Mouse (Mus musculus) limb, embryonic 11.5 days (tissue): ENCODE results near the gene Isg15. TPM values are rescaled to one million over a fixed set of nuclear protein-coding genes. Genes with fewer than 3 reads are reported as not detected.

ENCODE experiments used
- ATAC-seq: fragments of 200-750 bp; cut with Nextera tagmentation; 2 replicates; pipeline ENCODE4 v1.8.0; 2017; ENCODE audit warnings: low read depth; ENCODE audit not compliant: insufficient number of reproducible peaks, low FRiP score, low TSS enrichment
- DNase-seq: peaks from one replicate; pipeline ENCODE4 v3.0.0-alpha.2; 2015; ENCODE audit warnings: low spot score
- H3K27ac ChIP-seq: fragments of 300-500 bp; sonication (generic); replicated peaks from 2 replicates; pipeline ENCODE4 v1.5.1; 2014; ENCODE audit warnings: low read depth, mild to moderate bottlenecking, low read length
- H3K27me3 ChIP-seq: fragments of 300-500 bp; sonication (generic); 2 replicates; pipeline ENCODE4 v1.6.1; 2014; ENCODE audit warnings: mild to moderate bottlenecking, low read length, mixed read lengths; ENCODE audit not compliant: control insufficient read depth, insufficient read depth
- H3K36me3 ChIP-seq: fragments of 300-500 bp; sonication (generic); 2 replicates; pipeline ENCODE4 v1.6.1; 2014; ENCODE audit warnings: mild to moderate bottlenecking, low read length, moderate library complexity, mixed read lengths; ENCODE audit not compliant: control insufficient read depth, insufficient read depth
- H3K4me1 ChIP-seq: fragments of 300-500 bp; sonication (generic); 2 replicates; pipeline ENCODE4 v1.6.1; 2014; ENCODE audit warnings: low read length, mixed read lengths; ENCODE audit not compliant: control insufficient read depth, insufficient read depth
- H3K4me2 ChIP-seq: fragments of 300-500 bp; sonication (generic); 2 replicates; pipeline ENCODE4 v1.6.1; 2014; ENCODE audit warnings: low read depth, mild to moderate bottlenecking, moderate library complexity; ENCODE audit not compliant: severe bottlenecking
- H3K4me3 ChIP-seq: fragments of 300-500 bp; sonication (generic); 2 replicates; pipeline ENCODE4 v1.5.1; 2014; ENCODE audit warnings: low read depth, low read length
- H3K9ac ChIP-seq: fragments of 300-500 bp; sonication (generic); 2 replicates; pipeline ENCODE4 v1.6.1; 2014; ENCODE audit warnings: mild to moderate bottlenecking, low read length
- H3K9me3 ChIP-seq: fragments of 300-500 bp; sonication (generic); 2 replicates; pipeline ENCODE4 v1.6.1; 2016; ENCODE audit warnings: low read length; ENCODE audit not compliant: control insufficient read depth
- WGBS: fragments of 180-500 bp; shearing (Covaris S2); extraction: QIAGEN DNeasy Blood & Tissue Kit; methylation state at CpG from one replicate; pipeline ENCODE4 v1.1.7; 2014; 5-methylcytosine and 5-hydroxymethylcytosine counted together
- polyA plus RNA-seq: library from polyadenylated mRNA; unstranded; fragments of >200 nt; fragmentation: Nextera tagmentation; extraction: Ambion mirVana; gene quantifications from 2 replicates; pipeline ENCODE4 v1.2.1, GENCODE M21; 2014

The Isg15 gene
- polyA plus RNA-seq, 1 experiment from 2014 or later, result 0.20 TPM

GRCm38 (mm10) chr4:156185950-156186850 lies 14.4 kb downstream of the Isg15 start:
- DNase-seq (peak; percentile 59), ATAC-seq (no peak)
- no peaks in the 10 kb centered on the region for H3K27me3 ChIP-seq
- H3K4me2 ChIP-seq, result peak overlapping the region; percentile 50
- peaks cover 2% of the 10 kb centered on the region for H3K36me3 ChIP-seq
- WGBS, result 15% methylated on average over 31 of the region's 31 CpGs
- peak overlapping the region; percentile 24 for H3K4me3 ChIP-seq
- peak overlapping the region; percentile 72 for H3K9ac ChIP-seq
- peaks cover 34% of the 10 kb centered on the region for H3K4me1 ChIP-seq
- H3K27ac ChIP-seq, result no peak overlapping the region
- no peaks in the 10 kb centered on the region for H3K9me3 ChIP-seq

GRCm38 (mm10) chr4:156185456-156185949 lies 15.1 kb downstream of the Isg15 start:
- Histone ChIP-seq H3K27ac (no peak overlapping the region), H3K36me3 (peaks cover 2% of the 10 kb centered on the region), H3K4me1 (peaks cover 34% of the 10 kb centered on the region), H3K9ac (peak overlapping the region; percentile 72), H3K9me3 (no peaks in the 10 kb centered on the region), H3K27me3 (no peaks in the 10 kb centered on the region), H3K4me3 (peak overlapping the region; percentile 24; the same call in 1 of the 2 replicates), H3K4me2 (peak overlapping the region; percentile 50)
- 83% methylated on average over 13 of the region's 13 CpGs for WGBS
- no peak for ATAC-seq
- DNase-seq, result no peak

- ATAC-seq, result no peak
- H3K9me3 ChIP-seq, result no peaks in the 10 kb centered on the region
- H3K27ac ChIP-seq, result no peak overlapping the region
- 93% methylated on average over 7 of the region's 7 CpGs for WGBS
- no peak overlapping the region for H3K4me2 ChIP-seq
- H3K4me1 ChIP-seq, result peaks cover 29% of the 10 kb centered on the region
- no peaks in the 10 kb centered on the region for H3K27me3 ChIP-seq
- H3K9ac ChIP-seq, result no peak overlapping the region
- H3K4me3 ChIP-seq, result no peak overlapping the region
- 0 out of 2 replicates have a peak, but pooled peaks cover 1% of the 10 kb centered on the region for H3K36me3 ChIP-seq
- DNase-seq, result no peak
Observed at GRCm38 (mm10) chr4:156184291-156184954, 16.2 kb downstream of the Isg15 start.

GRCm38 (mm10) chr4:156183747-156184146 lies 16.9 kb downstream of the Isg15 start:
- Histone ChIP-seq H3K9me3 (no peaks in the 10 kb centered on the region), H3K4me1 (peaks cover 23% of the 10 kb centered on the region), H3K36me3 (peaks cover 4% of the 10 kb centered on the region; the same call in 1 of the 2 replicates), H3K9ac (no peak overlapping the region), H3K27ac (no peak overlapping the region), H3K27me3 (no peaks in the 10 kb centered on the region), H3K4me3 (no peak overlapping the region), H3K4me2 (no peak overlapping the region)
- DNase-seq (no peak), ATAC-seq (no peak)
- WGBS, result 89% methylated on average over 5 of the region's 5 CpGs

- no peak overlapping the region for H3K27ac ChIP-seq
- no peak overlapping the region for H3K4me2 ChIP-seq
- H3K9me3 ChIP-seq, result no peaks in the 10 kb centered on the region
- H3K4me3 ChIP-seq, result no peak overlapping the region
- H3K27me3 ChIP-seq, result no peaks in the 10 kb centered on the region
- DNase-seq (no peak), ATAC-seq (no peak)
- 93% methylated on average over 9 of the region's 9 CpGs for WGBS
- no peak overlapping the region for H3K9ac ChIP-seq
- H3K4me1 ChIP-seq, result no peaks in the 10 kb centered on the region
- H3K36me3 ChIP-seq, result peaks cover 23% of the 10 kb centered on the region
Observed at GRCm38 (mm10) chr4:156177630-156178029, 23.0 kb downstream of the Isg15 start.

- peaks cover 55% of the 10 kb centered on the region for H3K36me3 ChIP-seq
- H3K4me3 ChIP-seq, result no peak overlapping the region
- no peak overlapping the region for H3K4me2 ChIP-seq
- no peak overlapping the region for H3K27ac ChIP-seq
- ATAC-seq (no peak), DNase-seq (no peak)
- H3K4me1 ChIP-seq, result no peaks in the 10 kb centered on the region
- no peaks in the 10 kb centered on the region for H3K27me3 ChIP-seq
- WGBS, result 94% methylated on average over 11 of the region's 11 CpGs
- no peaks in the 10 kb centered on the region for H3K9me3 ChIP-seq
- H3K9ac ChIP-seq, result no peak overlapping the region
Observed at GRCm38 (mm10) chr4:156171828-156172227, 28.8 kb downstream of the Isg15 start.

GRCm38 (mm10) chr4:156169129-156169528 lies 31.5 kb downstream of the Isg15 start:
- Histone ChIP-seq H3K9me3 (no peaks in the 10 kb centered on the region), H3K36me3 (peaks cover 58% of the 10 kb centered on the region), H3K27me3 (no peaks in the 10 kb centered on the region), H3K4me1 (no peaks in the 10 kb centered on the region), H3K9ac (no peak overlapping the region), H3K4me2 (no peak overlapping the region), H3K27ac (no peak overlapping the region), H3K4me3 (no peak overlapping the region)
- DNase-seq, result no peak
- WGBS, result 96% methylated on average over 10 of the region's 10 CpGs
- no peak for ATAC-seq

- H3K4me1 ChIP-seq, result no peaks in the 10 kb centered on the region
- H3K36me3 ChIP-seq, result peaks cover 59% of the 10 kb centered on the region
- H3K9me3 ChIP-seq, result no peaks in the 10 kb centered on the region
- 86% methylated on average over 8 of the region's 8 CpGs for WGBS
- no peak for ATAC-seq
- no peak overlapping the region for H3K9ac ChIP-seq
- H3K4me3 ChIP-seq, result no peak overlapping the region
- no peaks in the 10 kb centered on the region for H3K27me3 ChIP-seq
- H3K4me2 ChIP-seq, result no peak overlapping the region
- no peak overlapping the region for H3K27ac ChIP-seq
- no peak for DNase-seq
Observed at GRCm38 (mm10) chr4:156168611-156169010, 32.0 kb downstream of the Isg15 start.
